Mouse (Mus musculus) adrenal gland, postnatal 10 days (tissue): ENCODE measurements around the gene Tlr5. TPM values are rescaled to one million over a fixed set of nuclear protein-coding genes. Genes with fewer than 3 reads are reported as not detected.
A peak's percentile ranks its signal among the peaks of the same experiment; 100 is the strongest.

Experiments used
- DNase-seq: peaks from one replicate; pipeline ENCODE4 v3.0.0; 2021; ENCODE audit warnings: mixed read lengths
- total RNA-seq, 2 experiments: library from RNA; stranded (reverse); gene quantifications; 2 replicates each; pipeline ENCODE4 v1.2.3; 2021

The Tlr5 gene
- total RNA-seq, 2 experiments from 2014 or later = 1.6 to 2.4 TPM

DNA sequence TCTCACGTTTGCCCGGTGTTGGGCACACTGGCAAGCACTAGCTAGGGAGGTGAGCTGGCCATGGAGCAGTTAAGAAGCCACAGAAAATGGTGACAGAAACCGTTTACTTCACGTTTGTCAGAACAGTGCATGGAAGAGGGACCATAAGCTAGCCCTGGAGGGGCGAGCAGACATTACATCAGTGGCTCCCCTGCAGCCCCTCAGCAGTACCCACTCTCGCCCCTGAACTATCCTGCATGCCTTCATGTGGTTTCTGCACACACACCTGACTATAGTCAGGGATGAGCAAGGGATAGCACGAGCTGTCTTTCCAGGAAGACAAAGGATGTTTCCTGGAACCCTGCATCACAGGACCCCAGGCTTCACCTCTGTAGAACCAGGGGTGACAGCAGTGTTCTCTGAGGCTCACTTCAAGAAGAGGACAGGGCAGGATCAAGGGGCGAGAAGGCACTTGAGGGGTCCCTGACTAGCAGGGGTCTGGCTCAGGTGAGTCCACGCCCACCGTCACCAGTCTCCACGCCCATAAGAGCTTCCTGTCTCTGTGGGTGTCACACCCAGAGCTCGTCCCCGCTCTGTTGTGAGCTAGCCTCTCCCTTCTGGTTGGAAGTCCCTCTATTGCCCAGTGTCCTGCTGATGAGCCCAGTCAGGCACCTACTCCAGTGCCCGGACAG, 35.6 kb downstream of the Tlr5 start:
- DNase-seq = no peak

DNA sequence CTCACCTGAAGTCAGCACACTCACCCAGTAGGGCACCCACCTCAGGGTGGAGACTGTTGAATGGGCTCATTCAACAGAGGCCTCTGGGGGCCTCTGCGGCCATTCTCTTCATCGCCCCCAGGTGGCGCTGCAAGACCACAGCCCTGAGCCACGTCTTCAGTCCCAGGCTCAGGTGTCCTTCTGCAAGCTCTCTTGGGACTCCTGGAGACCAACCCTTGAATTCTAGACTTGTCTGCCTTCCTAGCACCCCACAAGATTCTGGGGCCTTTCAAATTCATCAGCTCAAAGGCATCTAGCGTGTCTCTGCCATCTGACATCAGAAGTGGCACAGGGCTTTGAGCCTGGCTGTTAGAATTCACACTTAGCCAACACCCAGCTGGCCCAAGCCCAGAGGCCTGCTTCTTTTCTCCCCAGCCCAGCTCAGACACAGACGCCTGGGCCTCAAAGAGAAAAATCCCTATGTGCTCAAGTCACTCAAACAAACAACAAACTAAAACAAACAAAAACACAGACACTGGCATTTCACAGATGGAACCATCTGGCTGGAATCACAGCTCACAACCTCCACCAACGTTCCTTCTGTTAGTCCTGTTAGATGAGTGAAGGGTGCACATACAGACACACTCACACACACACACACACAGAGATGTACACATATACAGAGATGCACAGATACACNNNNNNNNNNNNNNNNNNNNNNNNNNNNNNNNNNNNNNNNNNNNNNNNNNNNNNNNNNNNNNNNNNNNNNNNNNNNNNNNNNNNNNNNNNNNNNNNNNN, 36.6 kb downstream of the Tlr5 start:
- DNase-seq = peak; percentile 82

Other genes starting within 250 kb of the Tlr5 start
- not detected for gene Ccdc185, start 205.6 kb upstream of the Tlr5 start, total RNA-seq
- gene Susd4, start 190.9 kb upstream of the Tlr5 start, total RNA-seq = 1 to 10 TPM; 3.9 to 4.5 TPM